Mouse (Mus musculus): ENCODE measurements at regions not wholly inside any gene's neighbourhood (a gene's known extent, or its start where the extent isn't known, plus 50 kb on each side); places are given as distances from the start of the nearest gene placed in this dataset.

- DNase-seq (ENCODE audit: low spot score): no peak
These were observed 310.7 kb downstream of the Plpp3 start for GRCm38 (mm10) chr4:105467811-105468210.

GRCm38 (mm10) chr4:105469300-105469821 is 312.2 kb downstream of the Plpp3 start:
- DNase-seq (ENCODE audit: low spot score): no peak

DNA sequence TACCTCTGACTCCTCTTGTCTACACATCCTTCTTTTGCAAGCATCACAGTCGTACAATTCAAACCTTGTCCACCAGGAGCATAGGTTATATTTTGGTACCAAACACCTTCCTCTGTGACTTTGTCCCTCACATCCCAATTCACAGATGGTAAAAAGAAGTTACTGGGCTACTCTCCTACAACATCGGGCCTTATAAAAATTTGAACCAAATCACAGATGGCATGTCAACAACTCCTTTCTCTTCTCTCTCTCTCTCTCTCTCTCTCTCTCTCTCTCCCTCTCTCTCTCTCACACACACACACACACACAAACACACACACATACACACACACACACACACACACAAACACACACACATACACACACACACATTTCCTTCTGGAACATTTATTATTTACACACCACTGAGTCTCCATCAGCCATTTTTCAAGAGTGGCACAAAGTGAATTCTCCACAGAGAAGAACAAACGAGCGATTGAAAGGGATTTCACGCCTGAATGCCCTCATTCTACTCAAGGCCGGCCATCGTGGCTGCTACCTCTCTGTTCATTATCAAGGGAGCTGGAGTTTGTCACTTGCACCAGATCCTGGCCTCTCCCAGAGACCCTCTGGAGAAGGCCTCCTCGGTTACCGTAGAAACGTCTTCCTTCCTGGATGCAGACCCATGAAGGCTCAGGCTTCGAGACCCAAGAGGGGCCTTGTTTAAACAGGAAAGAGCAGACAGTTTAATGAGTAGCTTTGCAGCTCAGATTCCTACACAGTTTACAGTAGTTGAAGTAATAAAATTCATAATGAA is 314.7 kb upstream of the Gm12728 start:
- DNase-seq (ENCODE audit: low spot score): peak; percentile 95

DNA sequence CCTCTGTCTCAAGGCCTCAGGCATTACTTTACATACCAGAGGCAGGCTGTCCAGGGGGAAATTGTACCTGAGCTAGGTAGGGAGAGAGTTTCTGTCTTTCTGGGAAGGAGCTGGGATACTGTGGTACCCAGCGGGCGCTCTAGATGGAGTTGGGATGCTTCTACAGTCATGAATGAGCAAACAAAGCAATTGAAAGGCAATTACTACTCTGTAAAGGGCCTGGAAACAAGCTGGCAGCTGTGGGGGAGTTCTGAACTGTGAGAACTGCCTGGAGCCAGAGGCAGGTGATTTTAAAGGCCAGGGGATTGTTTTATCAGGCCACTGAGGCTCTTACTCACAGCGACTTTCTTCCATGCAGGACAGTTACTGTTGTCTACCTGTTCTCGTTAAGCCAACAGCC is 313.3 kb upstream of the Gm12728 start:
- DNase-seq (ENCODE audit: low spot score): no peak

- DNase-seq (ENCODE audit: low spot score): no peak
These were observed 303.3 kb upstream of the Gm12728 start for GRCm38 (mm10) chr4:105486376-105486775.

GRCm38 (mm10) chr4:105496176-105496575 is 293.5 kb upstream of the Gm12728 start:
- no peak for DNase-seq (ENCODE audit: low spot score)

GRCm38 (mm10) chr4:105506190-105506589 is 283.5 kb upstream of the Gm12728 start:
- no peak for DNase-seq (ENCODE audit: low spot score)

DNA sequence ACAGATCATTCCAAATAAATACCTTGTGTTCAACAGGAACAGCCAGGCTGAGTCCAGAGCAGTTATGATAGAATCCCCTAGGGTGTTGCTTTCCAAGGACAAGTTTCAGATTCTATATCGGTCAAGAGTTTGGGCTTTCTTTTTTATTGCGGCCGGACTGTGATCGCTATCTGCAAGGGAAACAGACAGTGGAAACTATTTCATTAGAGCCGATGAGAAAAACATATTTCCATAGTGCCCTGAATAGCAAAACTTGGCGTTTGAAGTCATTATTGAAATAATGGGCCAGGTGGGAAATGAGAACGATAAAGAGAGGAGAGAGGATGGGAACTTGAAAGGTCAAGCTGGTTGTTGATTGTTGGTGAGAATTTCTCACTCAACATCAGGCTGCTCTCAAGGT is 282.4 kb upstream of the Gm12728 start:
- no peak for DNase-seq (ENCODE audit: low spot score)

GRCm38 (mm10) chr4:105509091-105509490 is 280.6 kb upstream of the Gm12728 start:
- no peak for DNase-seq (ENCODE audit: low spot score)

DNA sequence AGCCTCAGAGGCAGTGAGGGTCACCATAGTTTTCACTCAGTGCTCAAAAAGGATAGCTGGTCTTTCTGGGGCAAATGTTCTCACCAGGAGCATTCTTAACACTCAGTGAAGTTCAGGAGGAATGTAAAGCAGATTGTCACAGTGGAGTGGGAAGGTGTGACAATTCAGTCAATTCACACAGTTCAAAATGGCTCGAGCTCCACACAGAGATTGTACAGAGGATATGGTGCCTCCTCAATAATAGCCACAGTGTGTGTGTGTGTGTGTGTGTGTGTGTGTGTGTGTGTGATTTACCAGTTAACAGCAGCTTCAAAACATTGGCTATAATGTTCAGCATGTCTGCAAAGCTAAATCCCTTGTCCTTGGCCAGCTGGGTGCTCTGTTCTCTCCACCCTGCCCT is 279.3 kb upstream of the Gm12728 start:
- DNase-seq (ENCODE audit: low spot score): no peak

DNA sequence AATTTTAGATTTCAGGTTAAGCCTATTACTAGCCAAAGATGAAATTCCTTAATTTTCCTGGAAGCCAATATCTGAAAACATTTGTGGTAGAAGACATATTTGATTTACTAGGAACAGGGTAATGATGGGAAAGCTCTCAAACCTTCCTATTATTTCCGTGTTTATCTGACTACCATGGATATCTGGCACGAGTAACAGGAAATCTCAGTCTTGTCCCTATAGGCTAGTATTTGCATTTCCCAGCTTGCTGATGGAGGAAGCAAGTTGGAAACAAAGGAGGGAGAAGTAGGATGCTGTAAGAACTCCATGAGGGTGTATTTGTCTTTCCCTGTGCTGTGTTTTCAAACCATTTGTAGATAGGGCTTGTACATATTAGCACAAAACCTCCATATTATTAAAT is 264.5 kb upstream of the Gm12728 start:
- no peak for DNase-seq (ENCODE audit: low spot score)

DNA sequence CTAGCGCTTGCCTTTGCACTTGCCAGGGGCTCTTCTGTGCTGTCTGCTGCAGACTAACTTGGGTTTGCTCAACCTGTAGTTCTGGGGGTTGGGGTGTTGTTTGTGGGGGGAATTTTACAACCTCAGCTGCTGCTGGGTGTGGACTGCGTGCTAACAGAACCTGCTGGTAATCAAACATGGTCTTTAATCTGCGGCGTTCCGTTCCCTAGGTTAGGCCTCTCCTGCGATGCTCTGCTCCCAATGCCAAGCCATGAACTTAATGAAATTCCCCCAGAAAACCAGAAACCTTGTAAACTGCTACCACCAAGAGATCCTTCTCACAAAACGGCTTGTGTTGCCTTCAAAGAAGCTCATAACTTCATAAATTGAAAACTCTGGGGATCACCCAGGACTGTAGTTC is 262.9 kb upstream of the Gm12728 start:
- no peak for DNase-seq (ENCODE audit: low spot score)

DNA sequence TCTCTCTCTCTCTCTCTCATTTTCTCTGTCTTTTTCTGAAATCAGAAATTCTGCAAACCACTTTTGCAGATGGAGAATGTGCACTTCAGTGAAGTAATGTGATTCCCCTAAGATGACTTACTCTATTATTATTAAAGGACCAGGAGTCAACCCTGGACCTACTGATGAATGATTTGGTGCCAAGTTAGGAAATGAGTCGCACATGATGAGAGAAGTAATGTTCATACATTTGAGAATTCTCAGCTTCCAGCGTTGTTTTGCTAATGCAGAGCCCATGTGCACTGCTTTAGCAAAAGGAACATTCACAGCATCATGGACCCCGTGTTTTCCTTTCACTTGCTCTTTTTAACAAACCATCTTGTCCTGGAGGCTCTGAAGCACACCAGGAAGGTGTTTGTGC is 262.4 kb upstream of the Gm12728 start:
- DNase-seq (ENCODE audit: low spot score): no peak

DNA sequence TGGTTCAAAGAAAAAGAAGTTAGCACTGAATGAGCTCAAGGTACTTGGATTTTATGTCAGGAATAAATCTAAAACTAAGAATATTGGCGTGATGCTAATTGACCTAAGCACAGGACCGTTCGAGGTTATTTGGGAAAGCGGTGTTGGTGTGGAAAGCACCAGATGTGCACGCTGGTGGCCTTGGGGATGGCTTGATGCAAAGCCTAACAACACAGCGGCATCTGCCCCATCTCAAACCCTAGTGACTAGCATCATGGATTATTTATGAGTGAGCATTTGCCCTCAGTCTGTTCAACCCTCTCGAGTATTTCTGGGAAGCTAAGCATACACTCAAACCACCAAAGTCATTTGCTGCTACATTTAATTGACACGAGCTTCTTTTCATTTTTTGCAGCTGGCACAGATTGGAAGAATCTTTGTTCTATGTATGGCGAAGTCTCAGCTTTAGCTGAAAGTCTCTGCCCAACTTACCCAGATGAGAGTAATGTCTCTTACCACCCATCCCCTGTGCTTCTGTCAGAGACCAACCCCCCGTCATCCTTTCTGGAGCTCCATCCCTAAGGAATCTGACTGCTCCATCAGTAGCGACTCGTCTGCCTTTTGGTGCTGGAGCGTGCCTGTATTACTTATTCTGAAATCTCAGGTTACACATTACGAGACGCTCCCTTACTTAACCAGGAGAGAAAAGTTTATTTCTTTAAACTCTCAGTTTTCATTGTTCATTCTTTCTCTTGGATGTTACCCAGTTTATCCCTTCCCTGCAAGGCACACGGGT is 257.8 kb upstream of the Gm12728 start:
- DNase-seq (ENCODE audit: low spot score): no peak

GRCm38 (mm10) chr4:105535451-105535850 is 254.2 kb upstream of the Gm12728 start:
- DNase-seq (ENCODE audit: low spot score): no peak

DNA sequence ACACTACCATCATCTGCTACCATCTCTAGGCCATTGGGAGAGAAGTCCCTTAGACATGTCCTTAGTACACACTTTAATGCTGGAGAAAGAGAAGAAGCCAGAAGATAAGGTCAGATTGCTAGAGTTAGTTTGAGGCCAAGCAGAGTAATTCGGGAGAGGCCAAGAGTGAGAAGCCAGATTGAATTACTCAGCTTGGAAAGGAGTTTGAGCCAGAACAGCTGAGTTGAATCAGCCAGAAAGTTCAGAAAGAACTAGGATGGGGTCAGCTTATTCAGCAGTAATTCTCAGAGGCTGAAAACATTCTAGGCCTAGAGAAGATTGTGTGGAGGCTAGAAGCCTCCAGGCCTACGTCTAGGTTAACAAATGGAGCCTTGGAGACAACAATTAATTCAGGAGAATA is 244.2 kb upstream of the Gm12728 start:
- DNase-seq (ENCODE audit: low spot score): no peak

- DNase-seq (ENCODE audit: low spot score): peak; percentile 47
These were observed 239.8 kb upstream of the Gm12728 start for GRCm38 (mm10) chr4:105549744-105550440.

DNA sequence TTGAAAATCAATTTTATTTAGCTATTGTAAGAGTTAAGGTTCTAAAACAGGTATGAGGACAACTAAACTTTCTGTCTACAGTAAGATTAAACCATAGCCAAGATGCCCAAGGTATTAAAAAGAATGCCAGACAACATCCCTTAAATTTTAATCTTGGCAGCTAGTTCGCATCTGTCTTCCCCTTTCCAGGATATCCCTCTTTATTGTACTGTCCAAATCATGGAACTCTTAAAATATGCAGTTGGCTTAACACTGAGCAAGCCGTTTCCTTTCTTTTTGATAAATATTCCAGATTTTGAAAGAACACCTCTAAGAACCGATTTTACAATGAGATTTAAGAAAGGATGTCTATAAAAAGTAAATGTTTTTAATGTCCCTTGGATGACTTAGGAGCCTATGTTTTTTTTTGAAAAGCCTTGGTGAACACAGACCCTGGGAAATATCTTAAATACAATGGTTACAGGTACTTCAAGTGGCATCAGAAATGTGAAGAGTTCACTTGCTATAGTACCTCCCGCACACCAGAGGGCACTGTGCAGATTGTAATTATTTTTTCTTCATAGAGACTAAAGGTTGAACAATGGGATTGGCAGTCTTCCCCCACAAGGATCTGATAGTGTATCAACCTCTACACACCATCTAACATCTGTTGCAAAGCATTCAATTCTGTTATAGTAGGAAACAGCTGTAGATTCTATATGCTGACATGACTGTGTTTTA is 237.5 kb upstream of the Gm12728 start:
- DNase-seq (ENCODE audit: low spot score): no peak

DNA sequence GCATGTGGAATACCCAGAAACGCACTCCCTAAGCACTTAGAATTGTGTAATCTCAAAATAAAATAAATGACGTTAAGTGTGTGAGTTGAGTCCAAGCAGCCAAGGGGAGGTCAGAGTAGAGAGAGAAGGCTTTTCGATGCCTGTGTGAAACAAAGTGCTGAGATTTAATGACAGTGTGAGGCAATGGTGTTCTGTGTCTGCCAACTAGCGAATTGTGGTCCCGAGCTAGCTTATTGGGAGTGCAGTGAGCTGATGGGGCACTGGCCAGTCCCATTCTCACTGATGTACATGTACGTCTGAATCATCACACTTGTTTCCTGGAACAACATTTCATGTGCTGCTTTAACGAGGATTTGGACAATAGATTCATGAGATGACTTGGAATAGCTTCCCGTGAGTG is 234.7 kb upstream of the Gm12728 start:
- DNase-seq (ENCODE audit: low spot score): no peak

DNA sequence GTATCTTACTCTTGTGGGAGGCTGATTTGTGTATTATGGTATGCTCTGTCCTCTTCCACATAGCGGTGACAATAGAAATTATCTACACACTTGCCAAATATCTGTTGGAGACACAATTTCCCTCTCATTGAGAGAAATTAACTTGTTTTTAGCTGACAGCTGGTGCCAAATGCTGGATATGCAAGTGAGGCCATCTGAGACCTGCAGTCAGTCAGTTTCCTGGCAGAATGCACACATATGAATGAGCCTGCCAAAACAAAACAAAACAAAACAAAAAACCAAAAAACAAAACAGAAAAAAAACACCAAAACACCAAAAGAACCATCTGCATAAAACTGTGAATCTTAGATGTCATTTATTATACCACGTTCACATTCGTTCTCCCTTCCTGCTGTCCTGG is 233.7 kb upstream of the Gm12728 start:
- DNase-seq (ENCODE audit: low spot score): no peak

DNA sequence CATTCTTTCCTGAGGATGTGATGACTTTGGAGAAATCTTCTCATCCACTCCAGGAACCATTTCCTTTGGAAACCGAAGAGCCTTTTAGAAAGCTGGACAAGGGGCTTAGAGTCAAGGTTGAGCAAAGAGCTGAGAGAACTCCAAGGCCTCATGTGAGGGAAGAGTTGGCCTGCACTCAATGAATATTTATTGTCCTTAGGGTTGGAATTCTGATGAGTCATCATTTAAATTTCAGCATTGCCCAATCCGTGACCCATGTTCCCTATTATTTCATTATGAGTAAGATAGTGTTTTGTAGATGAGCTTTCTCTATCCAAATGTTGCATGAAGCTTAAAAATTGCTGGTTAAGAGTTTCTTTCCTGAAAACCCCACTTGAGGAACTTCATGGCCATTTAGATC is 232.3 kb upstream of the Gm12728 start:
- DNase-seq (ENCODE audit: low spot score): no peak

- no peak for DNase-seq (ENCODE audit: low spot score)
These were observed 229.6 kb upstream of the Gm12728 start for GRCm38 (mm10) chr4:105560055-105560454.

Measured in embryo, embryonic 10.5 days (tissue).